ENCODE assay signal across 10 mouse cellular contexts in genomic region chr8:108518116-108518515, GRCm38 (mm10).
"Had no signal": no experiment of that assay in that cellular context is flagged by ENCODE, and none has a peak within 500 bp of the region (broad histone marks: within the 10 kb centered on the region; RNA-seq: fewer than 3 reads in every experiment).

No protein-coding gene starts in this region.

- DNase-seq: kidney, adult 8-10 months; kidney, postnatal 10 days; kidney, postnatal 36 days; liver, embryonic 13.5 days; lung, adult 2 months; lung, postnatal 14 days; lung, postnatal 4 days; thymus, adult 2 months; thymus, postnatal 14 days; thymus, postnatal 4 days had no signal
